In genomic region chr3:103914010-103914669, GRCm38 (mm10) we compare ENCODE assay signal across 8 mouse cellular contexts. TPM values are rescaled to one million over a fixed set of nuclear protein-coding genes. Genes with fewer than 3 reads are reported as not detected.
A peak's percentile ranks its signal among the peaks of the same experiment; 100 is the strongest.
DNase-seq lines count a peak whose midpoint lies in the region; ATAC-seq lines count a peak whose summit lies in the region.

Gene Rsbn1, plus strand, starts transcription at chr3:103914120.

- DNase-seq in adrenal gland, adult (ENCODE audit: inconsistent age in 2 of 2, low spot score in 1 of 2): peak; percentile 99
- peak; percentile 99 for DNase-seq in embryo, embryonic 10.5 days (ENCODE audit: low spot score)
- peak; percentile 97 for DNase-seq in gastrocnemius, postnatal 14 days
- DNase-seq in left cerebral cortex, postnatal 10 days (ENCODE audit: extremely low spot score in 1 of 2, low spot score in 2 of 2): peak; percentile 98 to 99
- peak; percentile 97 for DNase-seq in right cerebral cortex, postnatal 25 days
- DNase-seq in urinary bladder, postnatal 4 days (ENCODE audit: low spot score in 2 of 2): peak; percentile 94 to 95

- peak; percentile 94 for ATAC-seq in inflammation-experienced regulatory T-cells, adult 6 months
- ATAC-seq in megakaryocyte-erythroid progenitor cell, adult 5-6 weeks (replicated peaks; ENCODE audit: low FRiP score, low TSS enrichment, poor library complexity, severe bottlenecking): peak; percentile 97

- intact Hi-C loops in gastrocnemius, postnatal 14 days (cut with DNase I; ENCODE audit: low total_unique reads): loop anchor here (10.0 kb wide), 1 partner anchor 51 kb away; the partner anchor contains the start of gene Phtf1
- intact Hi-C loops in left cerebral cortex, postnatal 10 days (cut with DNase I): loop anchor here (2.0 kb wide), 1 partner anchor 55 kb away; the partner anchor contains the start of gene Phtf1

RNA-seq across cellular contexts. Expression of gene Rsbn1, which starts in this region (rescaled TPM):
- total RNA-seq in gastrocnemius, postnatal 14 days (2021): 1 to 10 TPM; 6.0 to 7.2 TPM
- polyA plus RNA-seq in inflammation-experienced regulatory T-cells, adult 6 months (2017; shearing (Covaris generic)): 10 to 100 TPM; 10.5 to 11.8 (median 11.2) TPM
- total RNA-seq in left cerebral cortex, postnatal 10 days (2021): 10 to 100 TPM; 19.0 to 19.5 TPM
- 22.9 and 25.1 TPM in 2 replicates for total RNA-seq in megakaryocyte-erythroid progenitor cell, adult 5-6 weeks (2014; fragmentation: Nextera tagmentation)
- 30.6 and 38.4 TPM in 2 replicates for total RNA-seq in megakaryocyte-erythroid progenitor cell, adult 5-6 weeks (2017)

Comparison
In these comparisons a context has a peak if more than half of its experiments do, and no peak if none do; other contexts are left out.
1. Peak in every context shown above with its lines: DNase-seq and ATAC-seq.